In genomic region chr11:105469561-105469960, GRCm38 (mm10) we compare ENCODE assay signal across 19 mouse cellular contexts. TPM values are rescaled to one million over a fixed set of nuclear protein-coding genes. Genes with fewer than 3 reads are reported as not detected.
A peak's percentile ranks its signal among the peaks of the same experiment; 100 is the strongest.
DNase-seq lines count a peak whose midpoint lies in the region; ATAC-seq and TF ChIP-seq lines count a peak whose summit lies in the region.
"Had no signal": no experiment of that assay in that cellular context is flagged by ENCODE, and none has a peak within 500 bp of the region (broad histone marks: within the 10 kb centered on the region; RNA-seq: fewer than 3 reads in every experiment).

No protein-coding gene starts in this region.

- H3K4me1 ChIP-seq in heart, adult 2 months (ENCODE audit: control insufficient read depth, insufficient read depth, low read length) = peaks cover 4% of the 10 kb centered on the region
- peaks cover 7% of the 10 kb centered on the region; the same call in 1 of the 2 replicates for H3K4me1 ChIP-seq in lung, postnatal 0 days (ENCODE audit: insufficient read depth, low read depth, low read length)
- H3K4me1 ChIP-seq in lung, adult 2 months (ENCODE audit: control insufficient read depth, insufficient read depth, low read length) = peaks cover 4% of the 10 kb centered on the region; the same call in 1 of the 2 replicates
- H3K4me1 ChIP-seq in embryonic facial prominence, embryonic 10.5 days = peaks cover 51% of the 10 kb centered on the region
- H3K4me1 ChIP-seq in heart, embryonic 16.5 days (ENCODE audit: control insufficient read depth, insufficient read depth, low read length) = peaks cover 41% of the 10 kb centered on the region

- H3K36me3 ChIP-seq in heart, adult 2 months (ENCODE audit: control insufficient read depth, insufficient read depth, low read length) = peaks cover 2% of the 10 kb centered on the region
- no peaks in the 10 kb centered on the region for H3K36me3 ChIP-seq in lung, postnatal 0 days (ENCODE audit: insufficient read depth, low read length)
- no peaks in the 10 kb centered on the region for H3K36me3 ChIP-seq in embryonic facial prominence, embryonic 10.5 days (replicated peaks)
- no peaks in the 10 kb centered on the region for H3K36me3 ChIP-seq in heart, embryonic 16.5 days (ENCODE audit: control insufficient read depth, insufficient read depth)
- H3K36me3 ChIP-seq: kidney, embryonic 15.5 days; liver, embryonic 13.5 days had no signal

- H3K27ac ChIP-seq in heart, adult 2 months = peak overlapping the region; percentile 12; the same call in 1 of the 2 replicates
- H3K27ac ChIP-seq in lung, postnatal 0 days (ENCODE audit: low read length) = 0 out of 2 replicates have a peak overlapping the region, but pooled peaks have one; percentile 20
- peak overlapping the region; percentile 52; the same call in 1 of the 2 replicates for H3K27ac ChIP-seq in embryonic facial prominence, embryonic 10.5 days (replicated peaks)
- H3K27ac ChIP-seq in heart, embryonic 16.5 days (ENCODE audit: low read length) = peak overlapping the region; percentile 76
- H3K27ac ChIP-seq: kidney, embryonic 15.5 days; liver, embryonic 13.5 days had no signal

- no peak overlapping the region for H3K9ac ChIP-seq in heart, adult 2 months (ENCODE audit: low read depth, low read length)
- no peak overlapping the region for H3K9ac ChIP-seq in lung, postnatal 0 days (replicated peaks; ENCODE audit: low read depth)
- no peak overlapping the region for H3K9ac ChIP-seq in heart, embryonic 16.5 days (ENCODE audit: low read length)
- H3K9ac ChIP-seq: kidney, embryonic 15.5 days; liver, embryonic 13.5 days had no signal

- TF ChIP-seq EP300 in heart, adult 2 months (IDR thresholded peaks at IDR 0.05; ENCODE audit: insufficient read depth, low read depth, low read length) = no peak
- no peak for TF ChIP-seq EP300 in lung, postnatal 0 days (IDR thresholded peaks at IDR 0.05)

- H3K4me2 ChIP-seq in lung, postnatal 0 days (replicated peaks; ENCODE audit: low read depth, low read length) = no peak overlapping the region
- no peak overlapping the region for H3K4me2 ChIP-seq in heart, embryonic 16.5 days (ENCODE audit: low read depth, low read length)
- H3K4me2 ChIP-seq: kidney, embryonic 15.5 days; liver, embryonic 13.5 days had no signal

- peak in 1 of 2 experiments; percentile 11 for DNase-seq in heart, adult 2 months
- no peak for DNase-seq in heart, postnatal 4 days
- DNase-seq in lung, postnatal 0 days (ENCODE audit: low spot score) = no peak
- no peak for DNase-seq in lung, adult 2 months
- DNase-seq in embryonic facial prominence, embryonic 10.5 days (ENCODE audit: low spot score) = peak; percentile 6
- DNase-seq in frontal cortex, postnatal 36 days (ENCODE audit: low spot score in 2 of 2) = no peak
- DNase-seq in cerebellum, postnatal 25 days = no peak
- DNase-seq: adrenal gland, postnatal 10 days; cerebellum, adult 11 months; cerebellum, postnatal 36 days; liver, embryonic 13.5 days; thymus, postnatal 14 days had no signal

- no peak for TF ChIP-seq POLR2A in heart, adult 2 months (IDR thresholded peaks at IDR 0.05; ENCODE audit: insufficient read depth, low read depth, low read length)
- TF ChIP-seq POLR2A in lung, adult 2 months (IDR thresholded peaks at IDR 0.05; ENCODE audit: borderline replicate concordance, extremely low read depth, low read depth, low read length) = no peak

- no peaks in the 10 kb centered on the region for H3K27me3 ChIP-seq in heart, adult 2 months (ENCODE audit: control insufficient read depth, insufficient read depth, low read length)
- no peaks in the 10 kb centered on the region for H3K27me3 ChIP-seq in lung, postnatal 0 days (replicated peaks; ENCODE audit: insufficient read depth, low read length)
- H3K27me3 ChIP-seq in embryonic facial prominence, embryonic 10.5 days (replicated peaks; ENCODE audit: low read depth, poor library complexity, severe bottlenecking) = no peaks in the 10 kb centered on the region
- H3K27me3 ChIP-seq in heart, embryonic 16.5 days (ENCODE audit: control insufficient read depth, insufficient read depth, low read length) = no peaks in the 10 kb centered on the region
- H3K27me3 ChIP-seq: kidney, embryonic 15.5 days; liver, embryonic 13.5 days had no signal

- intact Hi-C loops in heart, adult 2 months (cut with DNase I) = no loop called here

- no peaks in the 10 kb centered on the region for H3K9me3 ChIP-seq in lung, postnatal 0 days (ENCODE audit: low read length)
- no peaks in the 10 kb centered on the region for H3K9me3 ChIP-seq in embryonic facial prominence, embryonic 10.5 days
- no peaks in the 10 kb centered on the region for H3K9me3 ChIP-seq in heart, embryonic 16.5 days (replicated peaks; ENCODE audit: control insufficient read depth, low read length)
- H3K9me3 ChIP-seq: kidney, embryonic 15.5 days; liver, embryonic 13.5 days had no signal

- no peaks in the 10 kb centered on the region for H3K79me2 ChIP-seq in heart, adult 2 months (replicated peaks; ENCODE audit: control insufficient read depth, insufficient read depth, low read length)

- WGBS in heart, adult 2 months = 47% methylated on average over 4 of the region's 4 CpGs
- 69% methylated on average over 4 of the region's 4 CpGs for WGBS in lung, postnatal 0 days
- WGBS in lung, adult 2 months = 58% methylated on average over 4 of the region's 4 CpGs
- 82% methylated on average over 4 of the region's 4 CpGs for WGBS in embryonic facial prominence, embryonic 10.5 days
- WGBS in heart, embryonic 16.5 days = 58% methylated on average over 4 of the region's 4 CpGs

- ATAC-seq in lung, postnatal 0 days = peak; percentile 42; the same call in 1 of the 2 replicates
- peak; percentile 20; the same call in 1 of the 2 replicates for ATAC-seq in heart, embryonic 16.5 days (replicated peaks; ENCODE audit: extremely low read depth, insufficient read depth, low FRiP score)
- ATAC-seq: forebrain, embryonic 16.5 days; inflammation-experienced regulatory T-cells, adult 6 months had no signal

- no peak for TF ChIP-seq CTCF in heart, adult 2 months (IDR thresholded peaks at IDR 0.05)
- TF ChIP-seq CTCF in lung, postnatal 0 days (IDR thresholded peaks at IDR 0.05) = no peak
- no peak for TF ChIP-seq CTCF in lung, adult 2 months (IDR thresholded peaks at IDR 0.05; ENCODE audit: insufficient read depth, low read length)

- no peak overlapping the region for H3K4me3 ChIP-seq in heart, adult 2 months
- no peak overlapping the region for H3K4me3 ChIP-seq in lung, postnatal 0 days (ENCODE audit: low read depth, low read length)
- no peak overlapping the region for H3K4me3 ChIP-seq in lung, adult 2 months (replicated peaks; ENCODE audit: extremely low read depth, low read depth, low read length)
- no peak overlapping the region for H3K4me3 ChIP-seq in embryonic facial prominence, embryonic 10.5 days
- no peak overlapping the region for H3K4me3 ChIP-seq in heart, embryonic 16.5 days (ENCODE audit: low read length)
- H3K4me3 ChIP-seq: kidney, embryonic 15.5 days; liver, embryonic 13.5 days had no signal

RNA-seq across cellular contexts. Expression of gene March10, which starts 13.0 kb away (rescaled TPM):
- total RNA-seq in heart, adult 2 months (2021) = not detected
- 0.08 and 0.38 TPM in 2 replicates for polyA plus RNA-seq in heart, adult 2 months (2012; rRNA removed)
- total RNA-seq in heart, postnatal 4 days (2021) = under 1 TPM in 1 of 2 experiments, not detected in 1; 0.09 TPM
- 0.24 and 0.27 TPM in 2 replicates for polyA plus RNA-seq in lung, postnatal 0 days (2015; fragmentation: Nextera tagmentation; extraction: Ambion mirVana)
- 0.08 and 0.14 TPM in 2 replicates for polyA plus RNA-seq in lung, adult 2 months (2012; rRNA removed)
- polyA plus RNA-seq in embryonic facial prominence, embryonic 10.5 days (2016; fragmentation: Nextera tagmentation; extraction: Ambion mirVana) = 0.06 and 0.16 TPM in 2 replicates
- 0.18 and 0.32 TPM in 2 replicates for polyA plus RNA-seq in heart, embryonic 16.5 days (2015; fragmentation: Nextera tagmentation; extraction: Ambion mirVana)
- total RNA-seq: adrenal gland, postnatal 10 days; gastrocnemius, adult 8-10 months; heart, adult 18-20 months had no signal
- polyA plus RNA-seq: inflammation-experienced regulatory T-cells, adult 6 months; limb, embryonic 11.5 days; liver, embryonic 13.5 days had no signal

Comparison
In these comparisons a context has a peak if more than half of its experiments do, and no peak if none do; other contexts are left out.
1. H3K27ac ChIP-seq: peak in every context shown above with its lines; median percentile 76 in heart, embryonic 16.5 days; 52 in embryonic facial prominence, embryonic 10.5 days; 20 in lung, postnatal 0 days; 12 in heart, adult 2 months.